Mouse (Mus musculus) layer of hippocampus, postnatal 25 days (tissue): ENCODE results near the gene Npm1. TPM values are rescaled to one million over a fixed set of nuclear protein-coding genes. Genes with fewer than 3 reads are reported as not detected.

ENCODE experiments used
- DNase-seq, 2 experiments: peaks; one replicate each; pipeline ENCODE4 v3.0.0; 2022; ENCODE audit warnings: mixed read lengths in 2 of 2, low spot score in 1 of 2; ENCODE audit errors: extremely low spot score in 1 of 2
- total RNA-seq, 2 experiments: library from RNA; stranded (reverse); gene quantifications; 2 replicates each; pipeline ENCODE4 v1.2.3; 2021

The Npm1 gene
- total RNA-seq, 2 experiments from 2014 or later = 167 to 170 TPM

GRCm38 (mm10) chr11:33104911-33105316 is 58.1 kb downstream of the Npm1 start:
- DNase-seq = peak in 1 of 2 experiments; percentile 11

DNA sequence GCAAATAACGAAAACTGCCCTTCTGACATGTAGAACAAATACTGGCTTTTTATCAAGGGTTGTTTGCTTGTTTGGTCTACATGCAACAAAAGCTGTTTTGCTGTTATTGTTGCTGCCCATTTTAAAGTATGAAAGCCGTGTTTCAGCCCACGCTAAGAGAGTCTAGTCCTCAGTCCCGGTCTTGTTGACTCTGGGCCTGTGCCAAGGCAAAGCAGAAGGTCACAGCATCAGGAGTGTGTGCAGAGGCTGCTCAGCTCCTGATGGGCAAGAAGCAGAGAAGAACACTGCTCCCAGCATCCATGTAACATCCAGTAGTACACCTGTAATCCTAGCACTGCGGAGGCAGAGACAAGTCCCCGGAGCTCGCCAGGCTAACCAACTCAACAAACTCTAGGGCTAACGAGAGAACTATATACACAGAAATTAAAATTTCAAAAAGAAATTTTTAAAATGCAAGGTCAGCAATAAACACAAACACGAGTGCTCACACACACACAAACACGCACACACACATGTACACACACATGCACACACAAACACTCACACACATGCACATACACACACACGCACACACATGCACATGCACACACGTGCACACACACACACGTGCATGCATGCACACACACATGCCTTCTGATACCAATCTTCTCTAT is 59.6 kb downstream of the Npm1 start:
- no peak for DNase-seq

Other genes with a start within 250 kb of the Npm1 start
- gene Fgf18, start 15.8 kb downstream of the Npm1 start, total RNA-seq = 1 to 10 TPM; 3.9 to 4.3 TPM
- not detected for gene Tlx3, start 40.4 kb upstream of the Npm1 start, total RNA-seq
- gene Gm12117, start 113.5 kb upstream of the Npm1 start, total RNA-seq = not detected